Mouse (Mus musculus): ENCODE data around the gene Olfr67.

GRCm38 (mm10) chr7:103792669-103793388 lies 1.2 kb upstream of the Olfr67 start:
- TF ChIP-seq CTCF (IDR thresholded peaks at IDR 0.05; ENCODE audit: low read depth): no peak
- no peak for TF ChIP-seq EP300 (IDR thresholded peaks at IDR 0.05; ENCODE audit: low read depth)

All from heart, postnatal 0 days (tissue).